Mouse (Mus musculus): Measurements from ENCODE around the gene Ano1. TPM values are rescaled to one million over a fixed set of nuclear protein-coding genes. Genes with fewer than 3 reads are reported as not detected.

Ano1 gene
- polyA plus RNA-seq, 1 experiment = 1.5 TPM

DNA sequence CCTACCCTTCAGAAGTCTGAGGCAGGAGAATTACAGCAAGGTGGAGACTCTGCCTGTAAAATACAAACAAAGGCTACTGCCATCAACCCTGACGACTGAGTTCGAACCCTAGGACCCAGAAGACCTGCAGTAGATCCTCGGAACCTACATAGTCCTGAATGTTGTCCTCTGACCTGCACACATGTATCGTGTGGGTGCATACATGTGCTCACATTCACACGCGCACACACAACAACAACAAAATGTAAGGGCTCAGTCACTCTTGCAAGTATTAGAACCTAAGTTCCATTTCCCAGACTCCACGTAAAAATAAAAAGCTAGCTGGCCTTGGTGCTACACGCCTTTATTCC is 197.7 kb downstream of the Ano1 start:
- TF ChIP-seq CTCF (IDR thresholded peaks at IDR 0.05; ENCODE audit: control insufficient read depth, insufficient read depth, low read length) (no peak), POLR2A (IDR thresholded peaks at IDR 0.05; ENCODE audit: borderline replicate concordance, control insufficient read depth, low read depth, low read length) (no peak)
- Histone ChIP-seq H3K4me3 (replicated peaks; ENCODE audit: control insufficient read depth, low read depth, low read length) (peak overlapping the region; percentile 79), H3K27ac (ENCODE audit: control insufficient read depth, insufficient read depth, low read depth, low read length, poor library complexity) (no peak overlapping the region), H3K4me1 (ENCODE audit: control insufficient read depth, insufficient read depth, low read length) (no peaks in the 10 kb centered on the region; the same call in 1 of the 2 replicates)
- WGBS = 30% methylated on average over 8 of the region's 8 CpGs

DNA sequence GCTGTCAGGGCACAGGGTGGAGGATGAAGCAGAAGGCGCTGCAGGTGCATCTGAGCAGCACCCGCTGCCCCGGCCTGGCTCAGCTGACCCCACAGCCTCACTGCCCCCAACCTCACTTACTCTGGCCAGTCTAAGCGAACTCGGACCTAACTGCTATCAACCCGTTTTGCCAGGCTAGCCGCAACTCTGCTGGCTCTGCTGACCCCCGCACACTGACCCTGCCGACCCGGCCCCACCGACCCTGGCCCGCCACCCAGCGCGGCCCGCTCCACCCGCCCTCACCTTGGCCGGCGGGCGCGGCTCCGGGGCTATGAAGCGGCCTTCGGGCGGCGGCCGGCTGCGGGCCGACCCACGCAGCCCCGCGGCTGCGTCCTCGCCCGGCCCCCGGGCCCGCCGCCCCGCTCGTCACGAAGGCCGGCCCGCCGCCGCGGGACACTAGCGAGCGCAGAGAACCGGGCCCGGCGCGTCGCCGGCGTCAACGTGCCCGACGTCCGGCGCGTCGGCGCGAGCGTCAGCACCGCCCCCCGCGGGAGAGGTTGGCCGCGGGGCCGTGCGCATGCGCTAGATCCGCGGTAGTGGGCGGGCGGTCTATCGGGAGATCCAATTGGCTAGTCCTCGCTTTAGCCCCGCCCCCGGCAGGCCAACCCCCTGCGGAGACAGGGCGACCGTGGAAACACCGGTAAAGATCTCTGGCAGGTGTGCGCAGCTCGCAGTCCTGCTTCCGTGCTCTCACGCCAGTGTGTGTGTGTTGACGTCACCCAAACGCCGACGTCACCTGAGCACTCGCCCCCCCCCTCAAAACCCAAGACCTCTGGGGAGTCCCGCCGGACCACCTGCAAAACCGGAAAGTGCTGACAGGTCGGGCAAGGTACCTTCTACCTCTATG is 198.3 kb downstream of the Ano1 start, which contains the start of gene Ppfia1:
Ppfia1 (minus strand) TSS at position 493 of the 886 bp plus-strand sequence.
- WGBS = under 1% methylated on average over 97 of the region's 97 CpGs
- peak; percentile 68; the same call in 1 of the 2 replicates for TF ChIP-seq POLR2A (IDR thresholded peaks at IDR 0.05; ENCODE audit: borderline replicate concordance, control insufficient read depth, low read depth, low read length)
- no peak for TF ChIP-seq CTCF (IDR thresholded peaks at IDR 0.05; ENCODE audit: control insufficient read depth, insufficient read depth, low read length)
- H3K4me3 ChIP-seq (replicated peaks; ENCODE audit: control insufficient read depth, low read depth, low read length) = peak within 1 kb of the TSS; percentile 93
- no peaks in the 10 kb centered on the region; the same call in 1 of the 2 replicates for H3K4me1 ChIP-seq (ENCODE audit: control insufficient read depth, insufficient read depth, low read length)
- H3K27ac ChIP-seq (ENCODE audit: control insufficient read depth, insufficient read depth, low read depth, low read length, poor library complexity) = peak within 1 kb of the TSS; percentile 51; the same call in 1 of the 2 replicates

DNA sequence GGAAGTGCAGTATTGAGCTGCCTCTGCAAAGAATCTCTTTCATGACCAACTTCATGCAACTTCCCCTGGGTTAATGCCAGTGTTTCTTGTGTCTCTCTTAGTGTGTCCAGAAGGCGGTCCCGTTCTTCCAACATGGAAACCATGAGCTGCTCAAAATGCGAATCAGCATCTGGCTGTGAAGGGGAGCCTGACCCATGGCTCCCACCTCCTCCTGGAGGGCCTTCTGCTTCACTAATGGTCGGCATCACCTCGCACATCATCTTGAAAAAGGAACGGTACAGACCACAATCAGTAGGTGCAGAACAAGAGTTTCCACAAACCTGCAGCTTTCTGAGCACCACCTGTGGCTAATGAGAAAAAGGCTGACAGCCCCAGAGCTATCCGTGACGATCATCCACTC is 199.5 kb downstream of the Ano1 start:
- TF ChIP-seq POLR2A (IDR thresholded peaks at IDR 0.05; ENCODE audit: borderline replicate concordance, control insufficient read depth, low read depth, low read length) (no peak), CTCF (IDR thresholded peaks at IDR 0.05; ENCODE audit: control insufficient read depth, insufficient read depth, low read length) (no peak)
- Histone ChIP-seq H3K4me1 (ENCODE audit: control insufficient read depth, insufficient read depth, low read length) (no peaks in the 10 kb centered on the region; the same call in 1 of the 2 replicates), H3K4me3 (replicated peaks; ENCODE audit: control insufficient read depth, low read depth, low read length) (no peak overlapping the region), H3K27ac (ENCODE audit: control insufficient read depth, insufficient read depth, low read depth, low read length, poor library complexity) (no peak overlapping the region)
- 85% methylated on average over 8 of the region's 8 CpGs for WGBS

DNA sequence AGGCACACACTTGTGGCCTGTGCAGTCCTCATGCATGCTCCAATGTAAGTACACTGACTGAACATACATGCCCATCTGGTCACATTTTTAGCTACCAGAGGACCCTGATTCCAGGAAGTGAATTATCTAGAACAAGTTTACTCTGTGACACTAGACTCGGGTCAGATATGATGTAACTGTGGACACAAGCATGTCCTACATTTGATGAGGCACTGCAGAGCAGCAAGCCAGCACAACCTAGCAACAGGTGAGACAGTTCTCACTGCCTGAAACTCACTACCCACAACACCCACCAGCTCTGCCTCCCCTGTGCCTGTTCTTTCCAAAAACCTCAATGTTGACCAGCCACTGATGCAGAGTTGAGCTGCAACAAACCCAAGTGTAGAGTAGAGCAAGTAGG is 201.0 kb downstream of the Ano1 start:
- no peak overlapping the region for H3K4me3 ChIP-seq (replicated peaks; ENCODE audit: control insufficient read depth, low read depth, low read length)
- no peaks in the 10 kb centered on the region; the same call in 1 of the 2 replicates for H3K4me1 ChIP-seq (ENCODE audit: control insufficient read depth, insufficient read depth, low read length)
- WGBS = 17% methylated on average over 1 of the region's 1 CpGs
- H3K27ac ChIP-seq (ENCODE audit: control insufficient read depth, insufficient read depth, low read depth, low read length, poor library complexity) = no peak overlapping the region
- TF ChIP-seq POLR2A (IDR thresholded peaks at IDR 0.05; ENCODE audit: borderline replicate concordance, control insufficient read depth, low read depth, low read length) (no peak), CTCF (IDR thresholded peaks at IDR 0.05; ENCODE audit: control insufficient read depth, insufficient read depth, low read length) (no peak)

DNA sequence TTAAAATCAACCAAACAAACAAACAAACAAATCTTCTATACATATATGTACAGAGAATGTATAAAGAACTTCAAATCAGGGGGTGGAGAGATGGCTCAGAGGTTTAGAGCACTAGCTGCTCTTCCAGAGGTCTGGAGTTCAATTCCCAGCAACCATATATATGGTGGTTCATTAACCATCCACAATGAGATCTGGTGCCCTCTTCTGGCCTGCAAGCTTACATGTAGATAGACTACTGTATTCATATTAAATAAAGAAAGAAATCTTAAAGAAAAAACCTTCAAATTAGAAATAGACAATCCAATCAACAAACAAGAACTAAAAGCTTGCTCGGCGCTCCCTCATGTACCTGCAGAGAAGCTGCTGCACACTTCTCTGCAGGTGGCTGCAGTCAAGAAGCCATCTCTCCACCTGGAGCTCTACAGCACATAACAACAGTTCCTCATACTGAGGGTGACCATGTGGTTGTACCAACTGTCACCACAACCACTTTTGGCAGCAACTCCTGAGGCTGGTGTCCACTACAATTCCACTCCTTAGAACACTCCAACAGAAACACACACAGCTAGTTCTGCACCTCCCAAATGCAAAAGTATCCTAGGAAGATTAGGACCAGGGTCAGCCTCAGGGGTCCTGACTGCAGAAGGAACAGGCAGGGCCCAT is 201.7 kb downstream of the Ano1 start:
- 91% methylated on average over 2 of the region's 2 CpGs for WGBS
- TF ChIP-seq CTCF (IDR thresholded peaks at IDR 0.05; ENCODE audit: control insufficient read depth, insufficient read depth, low read length) (no peak), POLR2A (IDR thresholded peaks at IDR 0.05; ENCODE audit: borderline replicate concordance, control insufficient read depth, low read depth, low read length) (no peak)
- Histone ChIP-seq H3K27ac (ENCODE audit: control insufficient read depth, insufficient read depth, low read depth, low read length, poor library complexity) (no peak overlapping the region), H3K4me1 (ENCODE audit: control insufficient read depth, insufficient read depth, low read length) (no peaks in the 10 kb centered on the region; the same call in 1 of the 2 replicates), H3K4me3 (replicated peaks; ENCODE audit: control insufficient read depth, low read depth, low read length) (no peak overlapping the region)

DNA sequence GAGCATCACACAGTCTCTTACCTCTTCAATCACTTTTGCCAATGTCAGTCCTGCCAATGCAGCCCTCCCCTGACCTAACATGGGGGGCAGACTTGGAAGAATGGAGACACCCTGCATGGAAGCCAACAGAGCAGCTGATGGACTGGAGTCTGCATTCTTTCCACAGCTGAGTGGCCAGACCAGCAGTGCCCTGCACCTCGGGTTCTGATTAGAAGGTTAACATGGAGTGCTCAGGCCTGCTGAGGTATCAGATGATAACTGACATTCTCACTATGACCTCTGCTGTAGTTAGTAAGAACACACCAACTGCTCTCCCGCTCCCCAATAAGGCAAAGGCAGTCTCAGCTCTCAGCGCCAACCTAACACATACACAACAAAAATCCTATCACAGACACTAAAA is 206.5 kb downstream of the Ano1 start:
- no peak for TF ChIP-seq CTCF (IDR thresholded peaks at IDR 0.05; ENCODE audit: control insufficient read depth, insufficient read depth, low read length)
- Histone ChIP-seq H3K4me3 (replicated peaks; ENCODE audit: control insufficient read depth, low read depth, low read length) (no peak overlapping the region), H3K27ac (ENCODE audit: control insufficient read depth, insufficient read depth, low read depth, low read length, poor library complexity) (no peak overlapping the region), H3K4me1 (ENCODE audit: control insufficient read depth, insufficient read depth, low read length) (no peaks in the 10 kb centered on the region)
- 85% methylated on average over 3 of the region's 3 CpGs for WGBS

DNA sequence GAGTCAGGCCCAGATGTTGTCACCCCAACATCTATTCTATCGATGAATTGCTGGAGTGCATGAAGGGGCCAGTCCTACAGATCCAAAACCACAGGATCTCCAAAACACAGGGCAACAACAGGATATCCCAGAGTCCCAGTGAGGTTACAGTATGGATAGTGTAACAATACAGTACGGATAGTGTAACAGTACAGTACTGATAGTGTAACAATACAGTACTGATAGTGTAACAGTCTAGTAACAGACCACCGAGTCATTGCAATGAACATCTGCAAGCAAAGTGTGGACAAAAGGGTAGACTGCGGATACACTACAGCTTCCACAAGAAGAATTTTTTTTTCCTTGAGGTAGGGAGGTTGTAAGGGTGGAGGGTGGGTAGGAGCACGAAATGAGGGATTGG is 210.4 kb downstream of the Ano1 start:
- no peak overlapping the region for H3K4me3 ChIP-seq (replicated peaks; ENCODE audit: control insufficient read depth, low read depth, low read length)
- no peaks in the 10 kb centered on the region; the same call in 1 of the 2 replicates for H3K4me1 ChIP-seq (ENCODE audit: control insufficient read depth, insufficient read depth, low read length)
- 77% methylated on average over 5 of the region's 5 CpGs for WGBS
- TF ChIP-seq POLR2A (IDR thresholded peaks at IDR 0.05; ENCODE audit: borderline replicate concordance, control insufficient read depth, low read depth, low read length) (no peak), CTCF (IDR thresholded peaks at IDR 0.05; ENCODE audit: control insufficient read depth, insufficient read depth, low read length) (no peak)
- no peak overlapping the region for H3K27ac ChIP-seq (ENCODE audit: control insufficient read depth, insufficient read depth, low read depth, low read length, poor library complexity)

DNA sequence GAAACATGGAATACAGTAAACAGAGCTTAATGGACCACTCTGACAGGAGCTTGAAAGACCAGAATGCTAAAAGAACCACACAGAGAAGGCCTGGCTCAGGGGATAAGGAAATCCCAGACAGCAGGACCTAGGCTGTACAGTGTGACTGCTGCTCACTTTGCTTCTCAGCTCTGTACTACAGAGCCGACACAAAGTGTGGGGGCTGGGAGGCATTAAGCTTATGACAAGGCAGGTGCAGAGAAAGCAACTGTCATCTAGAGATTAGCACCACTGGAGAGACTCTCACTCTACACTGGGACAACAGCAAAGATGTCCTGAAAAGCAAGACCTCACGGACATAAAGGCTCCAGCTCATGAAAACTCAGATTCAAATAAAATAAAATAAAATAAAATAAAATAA is 212.6 kb downstream of the Ano1 start:
- Histone ChIP-seq H3K4me1 (ENCODE audit: control insufficient read depth, insufficient read depth, low read length) (no peaks in the 10 kb centered on the region; the same call in 1 of the 2 replicates), H3K4me3 (replicated peaks; ENCODE audit: control insufficient read depth, low read depth, low read length) (no peak overlapping the region), H3K27ac (ENCODE audit: control insufficient read depth, insufficient read depth, low read depth, low read length, poor library complexity) (no peak overlapping the region)
- TF ChIP-seq POLR2A (IDR thresholded peaks at IDR 0.05; ENCODE audit: borderline replicate concordance, control insufficient read depth, low read depth, low read length) = no peak
- TF ChIP-seq CTCF (IDR thresholded peaks at IDR 0.05; ENCODE audit: control insufficient read depth, insufficient read depth, low read length) = no peak
- 59% methylated on average over 2 of the region's 2 CpGs for WGBS

Other genes starting within 250 kb of the Ano1 start
- gene Ppfia1, start 198.2 kb downstream of the Ano1 start, polyA plus RNA-seq (2011; ENCODE audit: insufficient read depth, insufficient read length, low replicate concordance, missing spikeins) = 20.6 and 32.8 TPM in 2 replicates
- gene Fadd, start 169.5 kb downstream of the Ano1 start, polyA plus RNA-seq (2011; ENCODE audit: insufficient read depth, insufficient read length, low replicate concordance, missing spikeins) = 2.9 and 5.4 TPM in 2 replicates
- gene Fgf3, start 86.1 kb upstream of the Ano1 start, polyA plus RNA-seq (2011; ENCODE audit: insufficient read depth, insufficient read length, low replicate concordance, missing spikeins) = 2.4 TPM in 1 of 2 replicates, not detected in the other
- gene Fgf4, start 95.4 kb upstream of the Ano1 start, polyA plus RNA-seq (2011; ENCODE audit: insufficient read depth, insufficient read length, low replicate concordance, missing spikeins) = 4.6 TPM in 1 of 2 replicates, not detected in the other
- gene Fgf15, start 144.6 kb upstream of the Ano1 start, polyA plus RNA-seq (2011; ENCODE audit: insufficient read depth, insufficient read length, low replicate concordance, missing spikeins) = not detected in 2 replicates
- gene LTO1, start 163.1 kb upstream of the Ano1 start, polyA plus RNA-seq (2011; ENCODE audit: insufficient read depth, insufficient read length, low replicate concordance, missing spikeins) = 8.8 and 25.8 TPM in 2 replicates
- gene Ccnd1, start 188.0 kb upstream of the Ano1 start, polyA plus RNA-seq (2011; ENCODE audit: insufficient read depth, insufficient read length, low replicate concordance, missing spikeins) = 2.7 and 10.0 TPM in 2 replicates

Measured in bone marrow, adult 2 months (tissue).